Mouse (Mus musculus): ENCODE results near the gene Gm10058. TPM values are rescaled to one million over a fixed set of nuclear protein-coding genes. Genes with fewer than 3 reads are reported as not detected.
"Not testable (repeated sequence)": the region's sequence is repeated elsewhere in the genome, so short reads cannot be mapped to it uniquely, and the experiment has no call there.

Gm10058 gene
- not detected for total RNA-seq (2021)

DNA sequence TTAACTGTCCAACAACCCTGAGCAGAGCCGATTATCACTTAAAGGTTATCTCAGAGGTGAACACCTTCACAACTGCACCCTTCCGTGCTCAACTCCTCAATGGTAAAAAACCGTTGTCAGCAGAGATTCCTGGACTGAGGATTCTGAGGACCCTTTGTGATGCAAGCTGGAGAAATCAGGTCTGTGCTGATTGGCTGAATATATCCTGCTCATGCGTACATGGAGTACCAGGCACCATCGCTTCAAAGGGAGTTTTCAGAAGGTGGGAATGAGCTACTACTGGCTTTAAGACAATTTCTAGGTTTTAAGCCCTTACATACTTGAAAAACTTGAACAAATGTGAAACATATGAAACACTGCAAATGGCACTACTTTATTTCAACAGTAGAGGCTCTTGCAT lies at the start of gene Gm10058:
TSS of gene Gm10058 (minus strand) at position 101 of the 400 bp plus-strand sequence.
- DNase-seq (ENCODE audit: extremely low spot score in 1 of 2, low spot score in 2 of 2); intact Hi-C loops (cut with DNase I): not testable (repeated sequence)

Data from left cerebral cortex, postnatal 10 days (tissue).